Mouse (Mus musculus) layer of hippocampus, postnatal 10 days (tissue): ENCODE results near the gene Eloa. TPM values are rescaled to one million over a fixed set of nuclear protein-coding genes. Genes with fewer than 3 reads are reported as not detected.
"Not testable (repeated sequence)": the region's sequence is repeated elsewhere in the genome, so short reads cannot be mapped to it uniquely, and the experiment has no call there.

Source experiments
- DNase-seq, 2 experiments: peaks; one replicate each; pipeline ENCODE4 v3.0.0; 2021; ENCODE audit warnings: low spot score in 2 of 2
- long read RNA-seq: library from polyadenylated mRNA; stranded (forward); transcript quantifications from one replicate; pipeline ENCODE4 v2.0.0, GENCODE M21; 2023
- total RNA-seq, 2 experiments: library from RNA; stranded (reverse); gene quantifications; 2 replicates each; pipeline ENCODE4 v1.2.3; 2021

Eloa gene
- total RNA-seq = 10 to 100 TPM; 32.5 to 33.6 TPM
- long read RNA-seq, full-length matches to known transcripts = 6 of 15 reads
- long read RNA-seq, partial matches to known transcripts = 8 of 15 reads
- long read RNA-seq, other reads (novel, unspliced or antisense) = 1 of 15 reads

DNA sequence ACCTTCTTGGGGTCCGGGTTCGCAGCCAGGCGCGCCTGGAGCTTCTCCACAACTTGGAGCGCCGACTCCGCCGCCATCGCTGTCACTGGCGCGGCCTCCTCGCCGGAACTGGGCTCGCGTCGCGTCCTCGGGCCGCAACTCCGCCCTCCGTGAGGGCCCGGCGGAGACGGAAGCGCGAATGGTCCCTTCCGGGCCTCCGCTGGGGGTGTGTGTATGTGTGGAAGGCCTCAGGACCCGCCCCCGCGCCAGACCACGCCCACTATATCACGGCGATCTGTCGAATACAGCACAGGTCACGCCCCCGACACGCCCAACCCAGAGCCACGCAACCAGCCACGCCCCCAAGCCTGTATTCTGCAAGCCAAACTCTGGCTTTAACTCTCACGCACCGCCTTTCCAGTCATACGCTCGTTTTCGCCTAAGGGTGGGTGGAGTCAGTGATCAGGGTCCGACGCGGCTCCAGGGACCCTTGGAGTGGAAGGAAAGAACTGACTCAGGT, at the start of gene Eloa:
Gene Eloa (minus strand): TSS at position 215 of the 499 bp plus-strand sequence.
- DNase-seq = peak; percentile 97 to 99

DNA sequence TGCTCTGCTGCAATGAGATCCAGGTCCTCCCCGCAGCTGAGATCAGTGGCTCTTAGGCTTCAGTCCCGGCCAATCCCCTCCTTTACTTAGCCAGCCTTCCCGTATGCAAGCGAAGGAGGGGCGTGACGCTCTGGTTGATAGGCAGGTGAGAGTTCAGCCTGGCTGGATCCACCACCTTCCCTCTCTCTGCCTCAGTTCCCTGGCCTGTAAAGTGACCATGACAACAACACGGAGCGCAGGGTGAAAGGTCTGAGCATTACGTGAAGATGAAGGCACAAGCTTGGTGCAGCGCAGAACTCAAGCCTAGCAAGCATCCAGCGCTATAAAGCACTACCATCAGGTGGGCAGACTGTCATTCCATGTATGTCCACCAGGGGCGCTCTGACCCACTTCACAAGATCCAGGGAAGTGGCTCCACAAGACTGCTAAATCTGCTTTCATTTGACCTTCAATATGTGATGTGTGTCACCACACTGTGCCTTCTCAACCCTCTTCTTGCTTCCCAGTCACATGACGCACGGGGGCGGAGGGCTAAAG, 49.7 kb upstream of the Eloa start:
- DNase-seq = peak; percentile 80 to 83

DNA sequence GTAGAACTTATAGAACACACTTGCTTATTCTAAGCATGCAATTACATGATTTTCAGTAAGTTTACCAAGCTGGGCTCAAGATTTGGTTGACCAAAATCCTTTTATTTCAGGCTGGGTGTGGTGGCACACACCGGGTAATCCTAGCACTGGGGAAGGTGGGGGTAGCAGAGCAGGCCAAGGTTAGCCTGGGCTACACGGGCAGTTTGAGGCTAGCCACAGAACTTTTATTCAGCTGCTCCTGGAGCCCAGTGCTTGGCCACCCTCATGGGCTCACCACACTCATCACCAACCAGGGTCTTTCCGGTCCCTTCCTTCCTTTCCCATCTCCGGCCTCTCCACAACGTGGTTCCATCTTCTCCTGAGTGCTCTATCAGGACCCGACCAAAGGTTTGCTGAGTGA, 49.0 kb upstream of the Eloa start:
- DNase-seq = no peak

DNA sequence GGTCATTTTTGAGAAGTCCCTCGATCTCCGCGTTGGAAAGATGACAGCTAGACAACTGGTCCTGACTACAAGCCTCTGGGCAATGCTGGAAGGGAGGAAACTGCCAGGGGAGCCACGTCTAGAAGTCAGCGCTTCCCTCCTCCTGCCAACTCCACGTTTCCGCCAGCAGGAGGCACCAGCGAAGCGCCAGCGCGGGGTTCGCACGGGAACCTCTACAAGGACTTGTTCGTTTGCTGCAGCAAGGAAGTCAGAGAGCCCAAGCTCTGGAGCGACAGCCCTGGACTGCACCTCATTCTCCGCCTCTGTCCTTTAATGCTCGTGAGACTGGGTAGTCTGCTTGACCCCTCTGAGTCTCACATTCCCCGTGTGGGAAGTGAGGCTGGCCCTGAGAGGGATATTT, 48.4 kb upstream of the Eloa start:
- peak; percentile 80 to 83 for DNase-seq

DNA sequence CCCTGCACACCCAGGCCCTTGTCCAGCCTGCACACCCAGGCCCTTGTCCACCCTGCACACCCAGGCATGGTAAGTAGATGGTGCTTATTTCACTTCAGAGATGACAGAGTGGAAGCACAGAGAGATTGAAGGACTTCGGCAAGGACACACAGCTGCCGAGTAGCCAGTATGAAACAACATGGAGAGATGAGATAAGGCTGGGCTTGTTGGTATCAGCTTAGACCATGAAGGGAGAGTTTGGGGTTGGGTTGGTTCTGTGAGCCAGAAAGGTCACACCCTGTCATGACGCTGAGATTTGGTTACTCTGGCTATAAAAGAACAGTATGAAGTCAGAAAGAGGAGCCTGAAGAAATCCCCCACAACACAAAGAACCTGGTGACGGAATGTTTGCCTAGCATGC, 47.8 kb upstream of the Eloa start:
- no peak for DNase-seq

DNA sequence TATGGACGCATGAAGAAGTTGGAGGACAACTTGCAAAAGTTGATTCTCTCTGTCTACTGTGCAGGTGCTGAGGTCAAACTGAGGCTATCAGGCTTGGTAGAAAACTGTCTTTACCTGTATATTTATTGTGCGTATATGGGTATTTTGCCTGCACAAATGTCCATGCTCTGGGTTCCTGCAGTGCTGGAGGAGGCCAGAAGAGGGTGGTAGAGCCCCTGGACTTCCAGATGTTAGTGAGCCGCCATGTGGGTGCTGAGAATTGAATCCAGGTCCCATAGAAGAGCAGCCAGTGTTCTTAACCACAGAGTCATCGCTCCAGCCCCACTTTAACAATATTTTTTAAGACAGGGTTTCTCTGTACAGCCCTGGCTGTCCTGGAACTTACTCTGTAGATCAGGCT, 41.6 kb upstream of the Eloa start:
- DNase-seq = no peak

DNA sequence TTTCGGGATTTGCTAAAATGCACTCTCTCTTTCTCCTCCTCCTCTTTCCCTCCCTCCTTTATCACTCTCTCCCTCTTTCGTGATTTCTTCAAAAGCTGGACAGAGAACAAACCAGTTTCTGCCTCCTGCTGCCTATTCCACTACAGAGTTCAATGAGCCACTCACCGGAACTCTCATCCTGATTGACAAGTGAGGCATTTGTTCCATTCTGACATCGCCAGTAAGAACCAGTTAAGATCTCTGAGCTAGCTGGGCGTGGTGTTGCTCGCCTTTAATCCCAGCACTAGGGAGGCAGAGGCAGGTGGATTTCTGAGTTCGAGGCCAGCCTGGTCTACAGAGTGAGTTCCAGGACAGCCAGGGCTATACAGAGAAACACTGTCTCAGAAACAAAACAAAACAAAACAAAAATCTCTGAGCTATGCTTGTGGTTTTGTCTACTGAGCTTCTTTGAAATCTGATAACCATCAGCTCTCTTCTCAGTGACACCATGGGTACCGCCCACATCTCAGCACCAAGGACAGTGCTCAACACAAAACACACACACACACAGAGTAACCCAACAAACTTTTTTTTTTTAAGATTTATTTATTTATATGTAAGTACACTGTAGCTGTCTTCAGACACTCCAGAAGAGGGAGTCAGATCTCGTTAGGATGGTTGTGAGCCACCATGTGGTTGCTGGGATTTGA, 38.4 kb upstream of the Eloa start:
- not testable (repeated sequence) for DNase-seq

DNA sequence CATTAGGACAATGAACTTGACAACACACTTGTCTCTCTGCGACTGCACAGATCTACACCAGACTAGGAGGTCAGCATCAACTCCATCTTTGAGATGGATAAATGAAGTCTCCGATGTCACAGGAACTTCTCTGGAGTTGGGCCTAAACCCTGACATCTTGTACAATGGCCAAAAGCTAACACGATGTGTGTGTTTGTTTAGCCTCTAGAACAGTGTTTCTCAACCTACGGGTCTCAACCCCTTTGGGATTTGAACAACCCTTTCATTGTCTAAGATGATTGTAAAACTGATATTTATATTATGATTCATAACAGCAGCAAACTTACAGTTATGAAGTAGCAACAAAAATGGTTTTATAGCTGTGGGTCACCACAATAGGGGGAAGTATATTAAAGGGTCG, 36.4 kb upstream of the Eloa start:
- no peak for DNase-seq

DNA sequence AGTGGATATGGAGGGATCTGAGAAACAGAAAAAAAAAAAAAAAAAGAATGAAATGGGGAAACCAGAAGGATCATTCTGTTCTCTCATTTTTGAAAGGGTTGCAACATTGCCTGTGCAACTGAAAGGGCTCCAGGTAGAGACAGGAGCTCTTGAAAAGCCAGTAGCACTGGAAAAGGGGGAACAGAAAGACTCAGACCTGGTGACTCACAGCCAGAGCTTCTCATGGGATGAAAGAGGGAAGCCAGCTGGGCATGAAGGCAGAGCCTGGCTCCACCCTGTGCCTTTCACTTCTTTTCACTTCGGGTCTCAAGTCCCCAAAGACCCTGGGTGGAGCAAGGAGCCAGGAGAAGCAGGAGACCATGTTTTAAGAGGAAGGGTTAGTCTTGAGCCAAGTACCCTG, 34.5 kb upstream of the Eloa start:
- DNase-seq = no peak

DNA sequence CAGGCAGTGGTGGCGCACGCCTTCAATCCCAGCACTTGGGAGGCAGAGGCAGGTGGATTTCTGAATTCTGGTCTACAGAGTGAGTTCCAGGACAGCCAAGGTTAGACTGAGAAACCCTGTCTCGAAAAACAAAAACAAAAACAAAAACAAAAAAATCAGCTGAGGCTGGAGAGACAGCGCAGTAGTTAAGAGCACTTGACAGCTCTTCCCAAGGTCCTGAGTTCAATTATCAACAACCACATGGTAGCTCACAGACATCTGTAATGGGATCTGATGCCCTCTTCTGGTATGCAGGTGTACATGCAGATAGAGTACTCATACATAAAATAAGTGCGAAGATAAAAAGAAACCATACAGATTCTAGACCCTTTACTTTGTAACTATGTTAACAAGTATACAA, 32.3 kb upstream of the Eloa start:
- no peak for DNase-seq

DNA sequence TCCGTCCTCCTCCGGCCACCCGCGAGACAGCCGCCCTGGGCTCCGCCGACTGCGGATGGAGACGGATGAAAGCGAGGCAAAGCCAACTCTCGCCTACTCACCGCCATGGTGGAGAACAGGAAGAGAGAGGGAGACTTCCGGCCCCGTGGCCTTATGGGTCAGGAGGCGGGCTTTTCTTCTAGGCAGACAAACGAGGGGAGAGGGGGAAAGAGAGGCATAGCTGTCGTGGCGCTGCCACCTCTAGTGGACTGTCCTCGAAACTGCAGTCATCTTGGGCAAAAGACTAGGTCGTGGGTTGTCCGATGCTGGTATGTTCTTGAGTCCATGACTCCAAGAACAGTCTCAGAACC, 31.7 kb upstream of the Eloa start, which contains the start of gene Rpl11:
Gene Rpl11 (minus strand): TSS at position 182 of the 350 bp plus-strand sequence.
- DNase-seq = peak; percentile 88 to 92

DNA sequence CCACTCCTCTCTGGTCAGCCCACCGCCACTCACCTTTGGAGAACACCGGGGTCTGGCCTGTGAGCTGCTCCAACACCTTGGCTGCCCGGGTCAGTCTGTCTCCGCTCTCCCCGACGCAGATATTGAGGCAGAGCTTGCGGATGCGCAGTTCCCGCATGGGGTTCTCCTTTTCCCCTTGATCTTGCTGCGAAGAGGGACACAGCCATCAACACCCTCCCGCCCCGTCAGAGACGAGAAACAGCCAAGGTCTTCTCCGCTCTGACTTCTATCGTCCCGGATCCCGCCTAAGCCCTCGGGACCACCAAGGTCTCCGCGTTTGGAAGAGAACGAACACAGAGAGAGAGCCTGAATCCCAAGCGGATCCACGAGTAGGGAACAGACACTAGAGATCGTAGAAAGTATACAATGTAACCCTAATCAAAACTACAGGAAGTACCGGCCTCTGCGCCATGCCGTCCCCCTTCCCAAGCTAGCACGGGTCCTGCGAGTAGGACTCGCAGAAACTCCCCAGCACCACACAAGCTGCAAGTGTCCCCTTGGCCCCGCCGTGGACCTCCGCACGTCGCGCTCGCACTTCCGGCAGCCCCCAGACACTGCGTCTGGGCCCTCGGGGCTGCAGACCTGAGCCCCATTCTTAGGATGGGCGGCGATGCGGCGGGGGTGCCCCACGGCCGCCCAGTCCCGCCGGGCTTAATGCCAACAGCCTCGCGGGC, 31.1 kb upstream of the Eloa start:
- peak in 1 of 2 experiments; percentile 16 for DNase-seq

DNA sequence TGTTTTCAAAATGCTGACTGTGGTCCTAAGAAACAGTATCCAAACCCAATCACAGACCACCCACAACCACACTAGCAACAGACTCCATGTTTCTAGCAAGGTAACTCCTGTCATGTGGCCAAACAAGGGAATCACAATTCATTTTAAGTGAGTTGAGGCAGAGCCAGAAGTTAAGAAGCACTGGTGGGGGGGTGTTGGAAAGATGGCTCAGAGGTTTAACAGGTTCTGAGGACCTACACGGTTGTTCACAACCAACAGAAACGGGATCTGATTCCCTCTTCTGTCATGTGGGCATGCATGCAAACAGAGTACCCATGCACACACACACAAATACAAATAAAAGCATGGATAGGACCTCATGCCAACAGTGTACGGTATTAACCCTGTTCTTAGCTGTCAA, 30.5 kb upstream of the Eloa start:
- DNase-seq = no peak

DNA sequence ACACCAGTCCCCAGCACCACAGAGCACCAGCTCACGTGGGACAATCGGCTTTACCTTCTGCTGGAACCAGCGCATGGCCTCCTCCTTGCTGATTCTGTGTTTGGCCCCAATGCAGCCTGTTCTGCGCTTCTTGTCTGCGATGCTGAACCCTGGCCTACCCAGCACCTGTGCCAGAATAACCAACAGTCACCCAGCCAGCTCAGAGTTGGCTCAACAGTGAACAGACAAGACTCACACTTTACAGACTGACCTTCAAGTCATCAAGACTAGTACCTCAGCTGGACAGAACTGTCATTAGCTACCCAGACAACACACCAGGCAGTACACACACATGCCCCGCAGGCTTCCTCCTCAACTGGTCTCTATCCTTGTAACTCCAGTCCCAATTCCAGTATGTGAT, 28.7 kb upstream of the Eloa start:
- DNase-seq = no peak

DNA sequence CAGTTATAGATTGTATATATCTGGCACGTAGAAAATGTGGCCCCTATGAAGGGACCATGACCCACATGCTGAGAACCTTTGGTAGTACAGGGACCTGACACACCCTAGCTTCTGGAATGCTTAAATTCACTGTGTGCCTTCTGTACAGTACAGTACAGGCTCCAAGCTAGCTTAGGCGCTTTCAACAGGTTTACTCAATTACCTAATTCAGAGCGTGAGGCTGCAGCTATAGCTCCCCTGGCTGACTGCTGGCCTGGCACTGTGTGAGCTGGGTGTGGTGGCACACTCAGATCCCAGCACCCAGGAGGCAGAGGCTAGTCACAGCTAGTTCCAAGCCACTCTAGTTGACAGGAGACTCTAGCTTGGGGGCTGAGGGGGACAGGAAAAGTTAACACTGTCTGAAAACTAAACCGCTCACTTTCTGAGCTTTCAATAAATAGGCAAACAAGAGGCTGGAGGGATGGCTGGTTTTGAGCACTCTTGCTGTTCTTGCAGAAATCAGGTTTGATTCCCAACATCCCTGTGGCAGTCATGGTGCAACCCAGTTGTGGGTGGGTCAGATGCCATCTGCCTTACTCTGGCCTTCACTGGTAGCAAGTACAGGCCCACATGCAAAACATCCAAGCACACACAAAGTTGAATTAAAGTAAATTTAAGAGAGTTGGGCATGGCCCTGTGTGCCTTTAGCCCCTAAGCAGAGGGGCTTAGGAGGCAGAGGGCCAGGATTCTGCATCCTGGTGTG, 26.9 kb upstream of the Eloa start:
- DNase-seq = no peak

DNA sequence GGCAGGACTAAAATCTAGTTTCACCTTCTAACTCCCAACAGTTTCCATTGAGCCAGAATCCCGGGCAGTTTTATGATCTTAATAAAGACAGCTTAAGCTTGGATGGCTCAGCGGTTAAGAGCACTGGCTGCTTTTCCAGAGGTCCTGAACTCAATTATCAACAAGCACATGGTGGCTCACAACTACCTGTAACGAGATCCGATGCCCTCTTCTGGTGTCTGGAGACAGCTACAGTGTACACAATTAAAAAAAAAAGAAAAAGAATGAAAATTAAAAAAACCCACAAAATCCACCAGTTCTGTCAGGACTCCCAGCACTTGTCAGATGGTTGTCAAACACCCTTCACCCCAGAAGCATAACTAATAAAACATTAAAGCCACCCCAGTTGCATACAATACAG, 26.1 kb upstream of the Eloa start:
- DNase-seq = no peak

DNA sequence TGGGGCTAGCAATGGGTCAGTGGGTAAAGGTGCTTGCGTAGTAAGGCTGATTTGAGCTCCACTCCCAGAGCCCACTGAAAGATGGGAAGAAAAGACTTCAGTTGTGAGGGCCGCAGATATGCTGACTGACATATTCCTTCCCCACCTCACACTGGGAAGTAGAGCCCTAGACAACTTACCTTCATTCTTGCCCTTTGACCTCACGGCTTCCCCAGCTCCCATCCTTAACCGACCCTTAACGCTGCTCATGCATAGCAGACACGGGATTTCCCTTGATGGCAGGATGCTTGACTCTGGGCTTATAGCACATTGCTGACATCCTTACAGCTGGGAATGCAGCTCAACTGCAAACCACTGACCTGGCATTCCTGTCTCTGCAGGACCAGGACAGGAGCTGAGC, 25.3 kb upstream of the Eloa start:
- no peak for DNase-seq

DNA sequence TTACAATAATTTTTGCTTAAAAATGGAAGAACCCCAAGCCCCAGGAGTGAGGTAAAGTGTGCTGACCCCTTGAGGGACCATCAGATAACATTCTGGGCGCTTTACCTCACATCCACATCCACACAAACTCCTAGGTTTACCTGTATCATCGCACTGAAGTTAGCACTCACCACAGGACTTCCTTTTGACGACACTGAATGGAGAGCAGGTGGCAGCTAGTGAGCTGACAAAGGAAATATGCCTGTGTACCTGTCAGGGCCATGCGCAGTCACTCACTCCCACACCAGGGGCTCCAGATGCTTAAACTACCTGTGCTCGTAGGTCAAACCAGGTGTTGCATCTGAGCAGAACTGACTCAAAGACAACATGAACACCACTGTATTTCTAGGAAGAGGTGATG, 23.5 kb upstream of the Eloa start:
- DNase-seq = no peak

DNA sequence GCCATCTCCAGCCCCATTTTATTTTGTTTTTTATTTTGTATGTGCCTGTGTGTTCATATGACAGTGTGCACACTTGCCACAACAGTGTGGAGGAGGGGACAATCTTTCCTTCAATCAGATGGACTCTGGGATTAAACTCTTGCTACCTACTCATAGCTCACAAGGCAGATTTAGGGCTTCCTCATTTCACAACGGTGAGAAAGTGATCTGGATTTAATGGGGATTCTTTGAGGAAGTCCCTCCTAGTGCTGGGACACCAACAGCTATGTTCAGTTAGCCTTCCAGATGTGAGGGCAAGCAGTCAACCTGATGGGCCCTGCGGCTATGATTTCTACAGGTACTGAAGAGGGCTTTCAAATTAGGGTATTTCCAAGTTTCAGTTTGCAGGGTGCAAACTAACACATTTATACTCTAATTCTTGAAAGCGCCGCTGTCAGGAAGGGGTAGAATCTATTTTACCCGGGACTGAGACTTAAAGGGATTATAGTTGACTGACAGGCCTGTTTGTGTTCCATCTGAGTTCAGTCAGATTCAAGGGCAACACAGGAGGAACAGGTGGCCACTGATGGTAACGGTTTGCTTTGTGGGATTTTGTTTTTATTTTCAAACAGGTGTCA, 22.3 kb upstream of the Eloa start:
- no peak for DNase-seq

DNA sequence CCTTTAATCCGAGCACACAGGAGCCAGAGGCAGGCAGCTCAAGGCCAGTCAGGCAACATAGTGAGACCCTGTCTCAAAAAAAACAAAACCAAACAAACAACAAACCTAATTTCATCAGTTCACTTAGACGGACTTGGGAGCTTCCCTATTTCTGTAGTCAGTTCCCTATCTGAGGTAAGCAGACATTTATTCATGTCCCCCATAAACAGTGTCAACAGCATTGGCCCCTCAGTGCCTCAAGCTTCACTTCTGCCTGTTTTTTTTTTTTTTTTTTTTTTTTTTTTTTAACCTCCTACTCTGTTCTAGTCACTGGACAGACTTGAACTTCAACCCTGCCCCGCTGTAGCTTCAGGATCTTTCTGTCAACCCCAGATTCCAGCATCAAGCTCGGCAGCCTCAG, 13.5 kb upstream of the Eloa start:
- DNase-seq = no peak

DNA sequence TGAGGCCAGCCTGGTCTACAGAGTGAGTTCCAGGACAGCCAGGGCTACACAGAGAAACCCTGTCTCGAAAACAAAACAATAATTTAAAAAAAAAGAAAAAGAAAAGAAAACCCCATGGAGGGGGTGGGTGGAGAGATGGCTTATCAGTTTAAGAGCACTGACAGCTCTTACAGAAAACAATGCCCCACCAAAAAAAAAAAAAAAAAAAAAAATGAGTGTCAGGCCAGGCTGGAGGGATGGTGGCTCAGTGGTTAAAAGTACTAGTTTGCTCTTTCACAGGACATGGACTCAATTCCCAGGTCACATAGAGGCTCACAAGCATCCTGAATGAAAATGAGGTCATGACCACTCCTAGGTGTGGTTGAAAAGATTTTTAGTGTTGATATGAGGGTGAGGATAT, 11.7 kb upstream of the Eloa start:
- DNase-seq = no peak
